In the genomic region with DNA sequence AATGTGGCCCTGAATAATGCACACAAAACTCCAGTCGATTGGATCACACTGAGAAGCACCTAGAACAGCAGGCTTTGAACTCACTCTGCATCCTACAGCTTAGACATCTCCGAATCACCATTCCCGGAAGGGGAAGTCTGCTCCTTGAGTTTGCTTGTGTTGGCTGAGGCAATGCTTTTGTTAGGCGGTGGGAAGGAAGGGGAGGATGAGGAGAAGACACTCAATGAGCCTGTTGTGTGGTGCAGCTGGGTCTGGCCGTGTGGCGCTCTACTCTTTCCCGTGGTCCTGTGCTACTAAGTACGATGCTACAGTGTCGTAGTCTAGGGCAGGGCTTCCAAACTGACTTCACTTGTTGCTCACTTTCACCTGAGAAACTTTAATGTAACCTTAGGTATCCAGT, we compare ENCODE assay signal across 32 mouse cellular contexts. TPM values are rescaled to one million over a fixed set of nuclear protein-coding genes. Genes with fewer than 3 reads are reported as not detected.
A peak's percentile ranks its signal among the peaks of the same experiment; 100 is the strongest.
DNase-seq lines count a peak whose midpoint lies in the region; ATAC-seq lines count a peak whose summit lies in the region.
"Had no signal": no experiment of that assay in that cellular context is flagged by ENCODE, and none has a peak within 500 bp of the region (broad histone marks: within the 10 kb centered on the region; RNA-seq: fewer than 3 reads in every experiment).

No protein-coding gene starts in this region.

- H3K27ac ChIP-seq in heart, embryonic 10.5 days, result no peak overlapping the region
- no peak overlapping the region for H3K27ac ChIP-seq in heart, embryonic 11.5 days (ENCODE audit: low read depth, low read length)
- H3K27ac ChIP-seq: embryonic facial prominence, embryonic 13.5 days; forebrain, embryonic 10.5 days; hindbrain, embryonic 12.5 days; hindbrain, postnatal 0 days; liver, embryonic 14.5 days; midbrain, embryonic 12.5 days; neural tube, embryonic 12.5 days had no signal

- no peak overlapping the region for H3K4me2 ChIP-seq in heart, embryonic 11.5 days
- H3K4me2 ChIP-seq: embryonic facial prominence, embryonic 13.5 days; hindbrain, embryonic 12.5 days; midbrain, embryonic 12.5 days; neural tube, embryonic 12.5 days had no signal

- 66% methylated on average over 9 of the region's 9 CpGs for WGBS in heart, embryonic 10.5 days
- 73% methylated on average over 9 of the region's 9 CpGs for WGBS in heart, embryonic 11.5 days (ENCODE audit: insufficient replicate concordance)

- peaks cover 18% of the 10 kb centered on the region for H3K4me1 ChIP-seq in heart, embryonic 10.5 days
- H3K4me1 ChIP-seq in heart, embryonic 11.5 days (ENCODE audit: control insufficient read depth, insufficient read depth, low read length), result peaks cover 11% of the 10 kb centered on the region; the same call in 1 of the 2 replicates
- H3K4me1 ChIP-seq: hindbrain, embryonic 12.5 days; megakaryocyte, embryonic 14.5 days; midbrain, embryonic 12.5 days; neural tube, embryonic 12.5 days had no signal

- ATAC-seq in heart, embryonic 11.5 days (replicated peaks; ENCODE audit: insufficient number of reproducible peaks, low FRiP score, low TSS enrichment), result no peak
- ATAC-seq: activated CD4-positive, CD25-positive, alpha-beta regulatory T cell, adult 4 months; forebrain, postnatal 0 days; hindbrain, postnatal 0 days; intestine, embryonic 16.5 days had no signal

- H3K4me3 ChIP-seq in heart, embryonic 10.5 days, result no peak overlapping the region
- H3K4me3 ChIP-seq in heart, embryonic 11.5 days (ENCODE audit: low read depth, low read length), result no peak overlapping the region
- H3K4me3 ChIP-seq: embryonic facial prominence, embryonic 13.5 days; forebrain, embryonic 10.5 days; hindbrain, embryonic 12.5 days; megakaryocyte, embryonic 14.5 days; midbrain, embryonic 12.5 days; myocyte; neural tube, embryonic 12.5 days had no signal

- H3K27me3 ChIP-seq in heart, embryonic 10.5 days (ENCODE audit: insufficient read depth, poor library complexity, severe bottlenecking), result no peaks in the 10 kb centered on the region
- no peaks in the 10 kb centered on the region for H3K27me3 ChIP-seq in heart, embryonic 11.5 days (ENCODE audit: control insufficient read depth, insufficient read depth, low read length)
- H3K27me3 ChIP-seq: embryonic facial prominence, embryonic 13.5 days; hindbrain, embryonic 12.5 days; midbrain, embryonic 12.5 days; neural tube, embryonic 12.5 days had no signal

- peak; percentile 69 for DNase-seq in heart, embryonic 10.5 days (ENCODE audit: low spot score)
- DNase-seq in heart, postnatal 4 days, result peak; percentile 10
- peak; percentile 23 for DNase-seq in lung, postnatal 14 days
- no peak for DNase-seq in kidney, postnatal 14 days
- DNase-seq in spleen, adult 12 weeks (ENCODE audit: low spot score), result no peak
- DNase-seq: adrenal gland, adult 2 months; adrenal gland, postnatal 36 days; B cell, adult 2 months; cerebellum, adult 18-20 months; cerebellum, postnatal 10 days; forebrain, postnatal 0 days; gastrocnemius, postnatal 14 days; kidney, adult 8-10 months; kidney, postnatal 10 days; liver; right cerebral cortex, adult 18-20 months; right cerebral cortex, postnatal 4 days; thymus, adult 2 months; thymus, postnatal 36 days had no signal

- no peaks in the 10 kb centered on the region for H3K36me3 ChIP-seq in heart, embryonic 10.5 days
- no peaks in the 10 kb centered on the region for H3K36me3 ChIP-seq in heart, embryonic 11.5 days (ENCODE audit: control insufficient read depth, insufficient read depth, low read length)
- H3K36me3 ChIP-seq: embryonic facial prominence, embryonic 13.5 days; forebrain, embryonic 10.5 days; hindbrain, embryonic 12.5 days; midbrain, embryonic 12.5 days; neural tube, embryonic 12.5 days had no signal

- no peak overlapping the region for H3K9ac ChIP-seq in heart, embryonic 11.5 days (ENCODE audit: low read depth, low read length)
- H3K9ac ChIP-seq: embryonic facial prominence, embryonic 13.5 days; forebrain, postnatal 0 days; hindbrain, embryonic 12.5 days; liver, embryonic 14.5 days; midbrain, embryonic 12.5 days; neural tube, embryonic 12.5 days had no signal

- no peaks in the 10 kb centered on the region for H3K9me3 ChIP-seq in heart, embryonic 10.5 days
- no peaks in the 10 kb centered on the region for H3K9me3 ChIP-seq in heart, embryonic 11.5 days (replicated peaks; ENCODE audit: control insufficient read depth, low read length)
- H3K9me3 ChIP-seq: embryonic facial prominence, embryonic 13.5 days; forebrain, embryonic 10.5 days; hindbrain, embryonic 12.5 days; midbrain, embryonic 12.5 days; neural tube, embryonic 12.5 days had no signal

RNA-seq across cellular contexts. Expression of a gene that starts 28.8 kb away (rescaled TPM):
- 55.0 and 56.3 TPM in 2 replicates for polyA plus RNA-seq in heart, embryonic 10.5 days (2016; fragmentation: Nextera tagmentation; extraction: Ambion mirVana)
- 42.4 and 44.6 TPM in 2 replicates for polyA plus RNA-seq in heart, embryonic 11.5 days (2014; fragmentation: Nextera tagmentation; extraction: Ambion mirVana)
- 10 to 100 TPM; 15.5 to 15.9 TPM for total RNA-seq in heart, postnatal 4 days (2021)
- total RNA-seq: common myeloid progenitor, adult 5-6 weeks had no signal
- polyA plus RNA-seq: activated CD4-positive, CD25-positive, alpha-beta regulatory T cell, adult 4 months had no signal

Comparison
In these comparisons a context has a peak if more than half of its experiments do, and no peak if none do; other contexts are left out.
1. DNase-seq: peak in heart, embryonic 10.5 days (single experiment), heart, postnatal 4 days (single experiment) and lung, postnatal 14 days (single experiment); none in kidney, postnatal 14 days (single experiment) and spleen, adult 12 weeks (single experiment).